Mouse (Mus musculus) forebrain, embryonic 15.5 days (tissue): ENCODE results near the gene Glt1d1. TPM values are rescaled to one million over a fixed set of nuclear protein-coding genes. Genes with fewer than 3 reads are reported as not detected.

ENCODE experiments used
- ATAC-seq: fragments of 200-750 bp; cut with Nextera tagmentation; replicated peaks from 2 replicates; pipeline ENCODE4 v1.8.0; 2017; ENCODE audit warnings: mild to moderate bottlenecking, moderate TSS enrichment, moderate library complexity
- H3K27ac ChIP-seq: fragments of 300-500 bp; sonication (generic); replicated peaks from 2 replicates; pipeline ENCODE4 v1.5.1; 2015; ENCODE audit warnings: mild to moderate bottlenecking, inconsistent platforms
- H3K27me3 ChIP-seq: fragments of 300-500 bp; sonication (generic); 2 replicates; pipeline ENCODE4 v1.6.1; 2015; ENCODE audit warnings: inconsistent platforms
- H3K36me3 ChIP-seq: fragments of 300-500 bp; sonication (generic); 2 replicates; pipeline ENCODE4 v1.6.1; 2015; ENCODE audit warnings: mild to moderate bottlenecking, inconsistent platforms
- H3K4me1 ChIP-seq: fragments of 300-500 bp; sonication (generic); 2 replicates; pipeline ENCODE4 v1.6.1; 2015; ENCODE audit warnings: inconsistent platforms
- H3K4me2 ChIP-seq: fragments of 300-500 bp; sonication (generic); replicated peaks from 2 replicates; pipeline ENCODE4 v1.6.1; 2015; ENCODE audit warnings: mild to moderate bottlenecking, inconsistent platforms
- H3K4me3 ChIP-seq: fragments of 300-500 bp; sonication (generic); 2 replicates; pipeline ENCODE4 v1.5.1; 2015; ENCODE audit warnings: mild to moderate bottlenecking, inconsistent platforms
- H3K9ac ChIP-seq: fragments of 300-500 bp; sonication (generic); replicated peaks from 2 replicates; pipeline ENCODE4 v1.6.1; 2015; ENCODE audit warnings: mild to moderate bottlenecking, inconsistent platforms
- H3K9me3 ChIP-seq: fragments of 300-500 bp; sonication (generic); 2 replicates; pipeline ENCODE4 v1.6.1; 2016; ENCODE audit warnings: inconsistent platforms
- WGBS: fragments of 180-500 bp; shearing (Covaris S2); methylation state at CpG from one replicate; pipeline ENCODE4 v1.1.7; 2015; ENCODE audit warnings: mixed read lengths; 5-methylcytosine and 5-hydroxymethylcytosine counted together
- polyA plus RNA-seq: library from polyadenylated mRNA; unstranded; fragments of >200 nt; fragmentation: Nextera tagmentation; extraction: Ambion mirVana; gene quantifications from 2 replicates; pipeline ENCODE4 v1.2.1, GENCODE M21; 2015

Glt1d1 gene
- polyA plus RNA-seq, result 1.4 and 1.5 TPM in 2 replicates

DNA sequence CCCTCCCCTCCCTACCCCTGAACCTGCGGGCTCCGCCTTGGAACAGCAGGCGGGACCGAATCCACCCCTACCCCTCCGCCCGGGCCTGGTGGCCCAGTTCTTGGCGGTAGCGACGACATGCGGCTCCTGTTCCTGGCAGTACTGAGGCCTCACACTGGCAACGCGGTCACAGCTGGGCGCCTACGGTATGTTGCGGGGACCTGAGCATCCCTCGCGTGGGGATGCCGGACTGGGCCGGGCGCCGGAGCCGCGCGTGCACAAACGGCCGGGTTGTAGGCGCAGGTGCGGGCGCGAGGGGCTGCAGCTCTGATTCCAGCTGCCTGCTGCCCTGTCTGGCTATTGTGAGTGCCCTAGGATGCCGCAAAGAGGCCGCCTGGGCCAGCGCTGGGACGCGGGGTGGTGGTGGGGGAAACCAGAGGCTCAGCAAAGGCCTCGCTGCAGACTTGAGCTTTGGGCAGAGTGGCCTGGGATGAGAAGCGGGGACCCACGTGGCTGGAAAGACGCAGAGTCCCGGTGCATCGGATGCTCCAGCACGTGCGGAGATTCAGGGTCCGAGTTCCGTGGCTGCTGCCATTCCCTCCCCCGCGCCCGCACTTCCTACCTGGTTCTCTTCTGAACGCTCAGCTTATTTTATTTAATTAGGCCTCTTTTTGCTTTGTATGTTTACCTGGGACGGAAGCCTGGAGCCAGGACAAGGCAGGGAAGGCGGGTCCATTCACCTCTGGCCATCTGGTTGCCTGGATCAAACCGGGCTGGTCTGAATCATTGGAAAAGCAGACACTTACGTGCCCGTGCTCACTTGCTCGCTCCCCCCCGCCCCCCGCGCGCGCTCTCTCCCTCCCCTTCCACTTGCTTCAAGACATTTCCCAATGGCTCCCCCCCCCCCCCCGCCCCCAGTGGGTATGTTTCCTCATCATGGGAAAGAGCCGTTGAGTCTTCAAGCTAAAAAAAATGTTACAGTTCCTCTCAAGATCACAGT lies at the start of gene Glt1d1, which contains the start of gene Slc15a4:
Gene Glt1d1 (plus strand): TSS at position 96 of the 979 bp plus-strand sequence.
Gene Slc15a4 (minus strand): TSS at position 731 of the 979 bp plus-strand sequence.
- Histone ChIP-seq H3K4me2 (peak within 1 kb of the TSS; percentile 97), H3K9ac (peak within 1 kb of the TSS; percentile 84), H3K4me3 (peak within 1 kb of the TSS; percentile 75), H3K27me3 (no peaks in the 10 kb centered on the region), H3K9me3 (no peaks in the 10 kb centered on the region), H3K27ac (no peak within 1 kb of the TSS), H3K4me1 (0 out of 2 replicates have a peak, but pooled peaks cover 4% of the 10 kb centered on the region), H3K36me3 (no peaks in the 10 kb centered on the region)
- peak; percentile 73 for ATAC-seq
- WGBS, result under 1% methylated on average over 62 of the region's 62 CpGs

GRCm38 (mm10) chr5:127583658-127584057 lies 48.4 kb upstream of the Glt1d1 start:
- no peaks in the 10 kb centered on the region for H3K9me3 ChIP-seq
- no peak for ATAC-seq
- H3K9ac ChIP-seq, result no peak overlapping the region
- no peaks in the 10 kb centered on the region for H3K4me1 ChIP-seq
- H3K36me3 ChIP-seq, result no peaks in the 10 kb centered on the region
- H3K4me3 ChIP-seq, result no peak overlapping the region
- no peak overlapping the region for H3K27ac ChIP-seq
- H3K4me2 ChIP-seq, result no peak overlapping the region
- WGBS, result 89% methylated on average over 8 of the region's 8 CpGs
- no peaks in the 10 kb centered on the region for H3K27me3 ChIP-seq

GRCm38 (mm10) chr5:127587854-127588253 lies 44.2 kb upstream of the Glt1d1 start:
- Histone ChIP-seq H3K9ac (no peak overlapping the region), H3K4me3 (no peak overlapping the region), H3K36me3 (no peaks in the 10 kb centered on the region), H3K9me3 (no peaks in the 10 kb centered on the region), H3K4me1 (no peaks in the 10 kb centered on the region), H3K27me3 (no peaks in the 10 kb centered on the region), H3K4me2 (no peak overlapping the region), H3K27ac (no peak overlapping the region)
- ATAC-seq, result no peak
- WGBS, result 78% methylated on average over 6 of the region's 6 CpGs

GRCm38 (mm10) chr5:127592406-127592805 lies 39.7 kb upstream of the Glt1d1 start:
- WGBS, result 75% methylated on average over 5 of the region's 5 CpGs
- no peak overlapping the region for H3K27ac ChIP-seq
- H3K4me1 ChIP-seq, result no peaks in the 10 kb centered on the region
- no peaks in the 10 kb centered on the region for H3K9me3 ChIP-seq
- no peak overlapping the region for H3K9ac ChIP-seq
- H3K4me3 ChIP-seq, result no peak overlapping the region
- H3K27me3 ChIP-seq, result no peaks in the 10 kb centered on the region
- peaks cover 43% of the 10 kb centered on the region for H3K36me3 ChIP-seq
- H3K4me2 ChIP-seq, result no peak overlapping the region
- ATAC-seq, result no peak

DNA sequence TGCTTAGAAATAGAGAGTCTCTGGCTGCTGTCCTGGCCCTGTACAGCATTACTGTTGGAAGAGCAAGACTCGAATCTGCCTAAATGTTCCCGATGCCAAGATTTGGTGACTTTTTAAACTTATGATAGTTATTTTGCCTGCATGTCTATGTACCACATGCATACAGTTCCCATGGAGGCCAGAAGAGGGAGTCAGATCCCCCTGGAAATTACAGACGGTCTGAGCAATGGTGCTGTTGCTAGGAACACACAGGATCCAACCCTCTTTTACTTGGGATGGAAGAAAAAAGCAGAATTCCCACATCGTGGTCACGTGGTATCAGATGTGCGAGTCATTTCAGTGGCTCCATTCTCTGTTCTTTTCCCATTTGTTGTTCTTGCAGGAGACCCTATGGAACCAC lies 39.2 kb upstream of the Glt1d1 start:
- peaks cover 46% of the 10 kb centered on the region for H3K36me3 ChIP-seq
- no peaks in the 10 kb centered on the region for H3K9me3 ChIP-seq
- no peak overlapping the region for H3K4me3 ChIP-seq
- H3K27me3 ChIP-seq, result no peaks in the 10 kb centered on the region
- no peak overlapping the region for H3K4me2 ChIP-seq
- no peaks in the 10 kb centered on the region for H3K4me1 ChIP-seq
- 77% methylated on average over 6 of the region's 6 CpGs for whole genome bisulfite sequencing
- no peak for ATAC-seq
- no peak overlapping the region for H3K9ac ChIP-seq
- H3K27ac ChIP-seq, result no peak overlapping the region

- Histone ChIP-seq H3K36me3 (peaks cover 69% of the 10 kb centered on the region), H3K27ac (no peak overlapping the region)
- WGBS, result 87% methylated on average over 3 of the region's 3 CpGs
Observed at GRCm38 (mm10) chr5:127595676-127596075, 36.4 kb upstream of the Glt1d1 start.

DNA sequence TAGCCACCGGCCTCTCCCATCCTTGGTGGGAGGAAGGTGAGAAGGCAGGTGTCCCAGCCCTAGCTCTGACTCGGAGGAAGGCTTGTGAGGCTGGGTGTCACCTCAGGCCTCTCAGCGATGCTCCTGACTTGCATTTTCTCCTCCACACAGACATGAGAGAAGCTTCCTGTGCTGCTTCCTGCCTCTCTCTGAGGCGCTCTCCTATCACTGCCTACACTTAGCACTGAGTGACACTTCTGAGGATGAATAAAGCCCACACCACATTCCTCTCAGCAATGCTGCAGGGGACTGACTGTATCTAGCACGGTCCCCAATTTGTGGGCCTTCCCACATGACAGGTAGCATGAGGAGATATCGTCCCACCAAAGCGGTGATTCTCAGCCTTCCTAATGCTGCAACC lies 35.2 kb upstream of the Glt1d1 start:
- H3K4me2 ChIP-seq, result no peak overlapping the region
- no peaks in the 10 kb centered on the region for H3K9me3 ChIP-seq
- 93% methylated on average over 7 of the region's 7 CpGs for WGBS
- no peaks in the 10 kb centered on the region for H3K4me1 ChIP-seq
- no peaks in the 10 kb centered on the region for H3K27me3 ChIP-seq
- no peak for ATAC-seq
- no peak overlapping the region for H3K4me3 ChIP-seq
- H3K36me3 ChIP-seq, result peaks cover 79% of the 10 kb centered on the region
- no peak overlapping the region for H3K9ac ChIP-seq
- H3K27ac ChIP-seq, result no peak overlapping the region

More at GRCm38 (mm10) chr5:127595676-127596075, 36.4 kb upstream of the Glt1d1 start:
- Histone ChIP-seq H3K4me2 (no peak overlapping the region), H3K4me3 (no peak overlapping the region), H3K9ac (no peak overlapping the region), H3K9me3 (no peaks in the 10 kb centered on the region), H3K4me1 (no peaks in the 10 kb centered on the region), H3K27me3 (no peaks in the 10 kb centered on the region)
- ATAC-seq, result no peak

DNA sequence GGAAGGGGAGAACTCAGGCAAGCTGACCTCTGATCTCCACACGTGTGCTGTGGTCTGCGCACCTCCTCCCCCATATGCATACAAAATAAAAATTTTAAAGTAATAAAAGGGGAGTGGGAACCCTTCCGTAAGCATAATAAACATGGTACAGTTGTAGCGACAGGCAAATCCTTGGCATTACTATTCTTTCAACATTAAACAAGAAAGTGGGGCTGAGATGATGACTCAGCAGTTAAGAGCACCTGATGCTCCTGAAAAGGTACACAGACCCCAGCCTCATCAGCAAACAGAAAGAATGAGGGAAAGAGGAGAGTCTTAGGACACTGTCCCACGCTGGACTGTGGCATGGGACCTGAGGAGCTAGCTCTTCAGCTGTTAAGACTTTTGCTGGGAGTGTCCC lies 29.1 kb upstream of the Glt1d1 start:
- Histone ChIP-seq H3K4me2 (no peak overlapping the region), H3K27me3 (no peaks in the 10 kb centered on the region), H3K36me3 (peaks cover 68% of the 10 kb centered on the region), H3K9me3 (no peaks in the 10 kb centered on the region), H3K4me3 (no peak overlapping the region), H3K4me1 (no peaks in the 10 kb centered on the region), H3K9ac (no peak overlapping the region), H3K27ac (no peak overlapping the region)
- no peak for ATAC-seq
- 95% methylated on average over 5 of the region's 5 CpGs for WGBS

- no peaks in the 10 kb centered on the region for H3K27me3 ChIP-seq
- H3K27ac ChIP-seq, result no peak overlapping the region
- H3K4me2 ChIP-seq, result no peak overlapping the region
- no peak overlapping the region for H3K9ac ChIP-seq
- no peak for ATAC-seq
- 90% methylated on average over 2 of the region's 2 CpGs for WGBS
- peaks cover 33% of the 10 kb centered on the region for H3K36me3 ChIP-seq
- H3K9me3 ChIP-seq, result no peaks in the 10 kb centered on the region
- no peak overlapping the region for H3K4me3 ChIP-seq
- H3K4me1 ChIP-seq, result 0 out of 2 replicates have a peak, but pooled peaks cover 6% of the 10 kb centered on the region
Observed at GRCm38 (mm10) chr5:127607507-127607906, 24.6 kb upstream of the Glt1d1 start.

- Histone ChIP-seq H3K27me3 (no peaks in the 10 kb centered on the region), H3K27ac (no peak overlapping the region), H3K9ac (no peak overlapping the region), H3K9me3 (no peaks in the 10 kb centered on the region), H3K4me3 (no peak overlapping the region), H3K4me2 (no peak overlapping the region), H3K36me3 (peaks cover 18% of the 10 kb centered on the region), H3K4me1 (peaks cover 13% of the 10 kb centered on the region)
- ATAC-seq, result no peak
- WGBS, result 87% methylated on average over 7 of the region's 7 CpGs
Observed at GRCm38 (mm10) chr5:127609191-127609714, 22.8 kb upstream of the Glt1d1 start.

- Histone ChIP-seq H3K27me3 (no peaks in the 10 kb centered on the region), H3K4me2 (no peak overlapping the region), H3K27ac (no peak overlapping the region), H3K4me1 (peaks cover 30% of the 10 kb centered on the region), H3K36me3 (peaks cover 11% of the 10 kb centered on the region), H3K9ac (no peak overlapping the region), H3K9me3 (no peaks in the 10 kb centered on the region), H3K4me3 (no peak overlapping the region)
- WGBS, result 86% methylated on average over 6 of the region's 6 CpGs
- no peak for ATAC-seq
Observed at GRCm38 (mm10) chr5:127610787-127611509, 21.1 kb upstream of the Glt1d1 start.

DNA sequence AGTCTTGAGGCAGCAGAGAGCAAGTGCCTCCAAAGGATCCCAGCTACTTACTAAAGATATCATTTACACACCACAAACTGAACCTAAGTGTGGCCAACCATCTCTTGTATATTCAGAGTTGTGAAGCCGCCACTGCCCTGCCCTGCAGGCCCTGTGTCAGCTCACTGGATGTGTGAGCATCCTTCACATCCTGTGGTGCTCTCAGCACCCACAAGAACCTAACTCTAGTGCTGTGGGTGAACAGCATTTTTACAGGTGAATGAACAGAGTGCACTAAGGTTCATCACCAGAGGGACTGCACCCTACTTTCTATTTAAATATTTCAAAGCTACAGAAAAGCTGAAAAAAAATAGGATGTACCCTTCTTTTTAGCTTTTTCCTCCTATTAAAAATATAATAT lies 20.2 kb upstream of the Glt1d1 start:
- Histone ChIP-seq H3K27ac (no peak overlapping the region), H3K4me3 (no peak overlapping the region), H3K4me1 (peaks cover 35% of the 10 kb centered on the region), H3K9ac (no peak overlapping the region), H3K4me2 (no peak overlapping the region), H3K27me3 (no peaks in the 10 kb centered on the region), H3K9me3 (no peaks in the 10 kb centered on the region), H3K36me3 (peaks cover 10% of the 10 kb centered on the region)
- WGBS, result 93% methylated on average over 1 of the region's 1 CpGs
- no peak for ATAC-seq
